Mouse (Mus musculus) skeletal muscle tissue, postnatal 0 days (tissue): ENCODE results near the gene Uckl1. TPM values are rescaled to one million over a fixed set of nuclear protein-coding genes. Genes with fewer than 3 reads are reported as not detected.

ENCODE experiments used
- microRNA-seq, 2 experiments: library from miRNA; unstranded; fragments of <30 nt; microRNA quantifications; one replicate each; pipeline ENCODE4; 2016
- polyA plus RNA-seq: library from polyadenylated mRNA; unstranded; fragments of >200 nt; fragmentation: Nextera tagmentation; extraction: Ambion mirVana; gene quantifications from 2 replicates; pipeline ENCODE4 v1.2.1, GENCODE M21; 2015

Gene Uckl1
- 47.7 and 48.8 TPM in 2 replicates for polyA plus RNA-seq

DNA sequence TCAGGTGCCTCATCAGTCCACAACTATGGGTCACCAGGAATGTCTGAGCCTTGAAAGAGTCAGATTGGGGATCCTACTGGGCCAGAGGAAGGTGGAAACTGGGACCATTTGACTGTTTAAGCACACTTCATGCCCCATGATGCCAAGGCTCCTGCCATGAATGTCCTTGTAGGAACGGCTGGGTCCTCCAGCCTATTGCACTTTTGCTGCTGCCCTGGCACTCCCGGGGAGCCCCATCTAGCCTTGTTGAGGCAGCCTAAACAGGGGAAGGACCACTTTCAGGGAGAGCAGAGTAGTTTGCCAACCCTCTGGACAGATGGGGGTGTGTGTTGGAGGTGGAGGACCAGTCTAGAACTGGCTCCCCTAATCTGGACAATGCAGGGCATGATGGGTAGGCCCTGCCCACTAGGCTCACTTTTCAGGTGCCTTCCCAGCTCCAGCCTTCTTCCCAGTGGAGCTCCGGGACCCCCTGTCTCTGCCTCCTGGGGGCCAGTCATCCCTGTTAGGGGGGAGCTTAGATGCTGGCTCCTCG, at the start of gene Uckl1:
Gene Uckl1, minus strand, starts transcription at position 482 of the 532 bp plus-strand sequence.

GRCm38 (mm10) chr2:181598454-181599351, 14.0 kb upstream of the Uckl1 start, which contains the start of gene Samd10:
Gene Samd10, minus strand, starts transcription at chr2:181599212.

GRCm38 (mm10) chr2:181592231-181593041, 7.7 kb upstream of the Uckl1 start, which contains the start of gene Zfp512b:
Gene Zfp512b, minus strand, starts transcription at chr2:181592803.

DNA sequence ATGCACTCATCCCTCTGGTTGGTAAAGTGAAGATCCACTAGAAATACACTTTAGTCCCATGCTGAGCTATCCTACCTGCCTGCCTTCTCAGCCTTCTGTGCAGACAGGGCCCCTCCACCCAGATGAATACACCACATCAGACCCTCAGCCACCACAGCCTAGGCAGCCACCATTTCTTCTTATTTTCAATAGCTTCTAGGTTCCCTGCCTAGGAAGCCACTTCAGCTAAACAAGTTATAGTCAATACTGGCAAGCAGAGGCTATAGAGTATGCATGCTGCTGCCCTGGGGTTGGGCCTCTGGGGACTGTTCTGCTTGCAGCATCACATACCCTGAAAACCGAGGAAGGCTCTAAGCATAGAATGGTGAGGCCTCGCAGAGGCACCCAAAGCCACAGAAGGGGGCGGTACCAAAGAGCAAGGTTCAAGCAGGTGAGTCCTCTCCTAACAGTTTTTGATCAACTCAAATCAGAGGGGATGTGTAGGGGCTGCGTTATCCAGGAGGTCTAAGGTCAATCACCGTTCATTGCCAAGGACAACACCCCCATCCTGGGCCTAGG, 6.9 kb upstream of the Uckl1 start, which contains the start of gene Prpf6:
Gene Prpf6, plus strand, starts transcription at position 341 of the 558 bp plus-strand sequence.

GRCm38 (mm10) chr2:181520118-181520935, 64.4 kb downstream of the Uckl1 start, which contains the start of gene Dnajc5:
Gene Dnajc5, plus strand, starts transcription at chr2:181520485.

Small RNA genes within 50 kb of the gene (microRNA-seq; reads per million reads assigned to microRNA genes)
- gene Mir7006, result 0 to 0.10 reads per million in 2 experiments

Other genes starting within 250 kb of the Uckl1 start
- 21.8 and 22.9 TPM in 2 replicates for gene Zgpat, start 220.0 kb downstream of the Uckl1 start, polyA plus RNA-seq
- gene Arfrp1, start 219.5 kb downstream of the Uckl1 start, polyA plus RNA-seq, result 38.2 and 40.4 TPM in 2 replicates
- 7.3 and 8.7 TPM in 2 replicates for gene Lime1, start 204.8 kb downstream of the Uckl1 start, polyA plus RNA-seq
- 5.7 and 6.2 TPM in 2 replicates for gene Zbtb46, start 125.5 kb downstream of the Uckl1 start, polyA plus RNA-seq
- 0.18 and 0.28 TPM in 2 replicates for gene Abhd16b, start 91.7 kb downstream of the Uckl1 start, polyA plus RNA-seq
- gene Tpd52l2, start 87.8 kb downstream of the Uckl1 start, polyA plus RNA-seq, result 111 and 112 TPM in 2 replicates
- gene Dnajc5, start 64.4 kb downstream of the Uckl1 start, polyA plus RNA-seq, result 67.9 and 68.2 TPM in 2 replicates
- gene Prpf6, start 7.0 kb upstream of the Uckl1 start, polyA plus RNA-seq, result 34.5 and 34.7 TPM in 2 replicates
- gene Zfp512b, start 7.9 kb upstream of the Uckl1 start, polyA plus RNA-seq, result 17.3 and 20.1 TPM in 2 replicates
- 2.4 and 2.5 TPM in 2 replicates for gene Samd10, start 14.3 kb upstream of the Uckl1 start, polyA plus RNA-seq
- not detected in 2 replicates for gene Gm29797, start 72.1 kb upstream of the Uckl1 start, polyA plus RNA-seq
- gene Sox18, start 86.7 kb upstream of the Uckl1 start, polyA plus RNA-seq, result 37.8 and 41.7 TPM in 2 replicates
- 8.4 and 10.0 TPM in 2 replicates for gene Tcea2, start 95.4 kb upstream of the Uckl1 start, polyA plus RNA-seq
- gene Rgs19, start 109.1 kb upstream of the Uckl1 start, polyA plus RNA-seq, result 16.7 and 22.8 TPM in 2 replicates
- gene Lkaaear1, start 113.5 kb upstream of the Uckl1 start, polyA plus RNA-seq, result not detected in 2 replicates
- 0.14 and 0.18 TPM in 2 replicates for gene Oprl1, start 130.1 kb upstream of the Uckl1 start, polyA plus RNA-seq
- not detected in 2 replicates for gene Myt1, start 178.4 kb upstream of the Uckl1 start, polyA plus RNA-seq